8 mouse cellular contexts compared by ENCODE assay signal in genomic region chr8:11362278-11363214, GRCm38 (mm10). TPM values are rescaled to one million over a fixed set of nuclear protein-coding genes. Genes with fewer than 3 reads are reported as not detected.
DNase-seq lines count a peak whose midpoint lies in the region; ATAC-seq lines count a peak whose summit lies in the region.

No protein-coding gene starts in this region.

- intact Hi-C loops in heart, postnatal 25 days (cut with DNase I) = loop anchor here (2.0 to 5.0 kb wide), 2 partner anchors 18 to 45 kb away; no protein-coding TSS in a partner anchor
- intact Hi-C loops in left cerebral cortex, postnatal 10 days (cut with DNase I) = no loop called here

- DNase-seq in heart, postnatal 25 days (ENCODE audit: low spot score) = no peak
- DNase-seq in left cerebral cortex, postnatal 10 days (ENCODE audit: extremely low spot score in 1 of 2, low spot score in 2 of 2) = no peak
- DNase-seq in left cerebral cortex, adult 18-20 months (ENCODE audit: low spot score in 2 of 2) = no peak

- no peaks in the 10 kb centered on the region for H3K9me3 ChIP-seq in heart, embryonic 11.5 days (replicated peaks; ENCODE audit: control insufficient read depth, low read length)
- H3K9me3 ChIP-seq in forebrain, embryonic 16.5 days (ENCODE audit: control insufficient read depth, low read length) = no peaks in the 10 kb centered on the region
- H3K9me3 ChIP-seq in kidney, embryonic 16.5 days (ENCODE audit: low read length) = no peaks in the 10 kb centered on the region
- H3K9me3 ChIP-seq in neural tube, embryonic 13.5 days = no peaks in the 10 kb centered on the region

- no peaks in the 10 kb centered on the region for H3K27me3 ChIP-seq in heart, embryonic 11.5 days (ENCODE audit: control insufficient read depth, insufficient read depth, low read length)
- no peaks in the 10 kb centered on the region for H3K27me3 ChIP-seq in forebrain, embryonic 16.5 days (replicated peaks; ENCODE audit: control insufficient read depth, insufficient read depth, low read length)
- no peaks in the 10 kb centered on the region for H3K27me3 ChIP-seq in kidney, embryonic 16.5 days (ENCODE audit: insufficient read depth, low read length)
- no peaks in the 10 kb centered on the region for H3K27me3 ChIP-seq in neural tube, embryonic 13.5 days

- peak overlapping the region; percentile 20 for H3K4me2 ChIP-seq in heart, embryonic 11.5 days
- H3K4me2 ChIP-seq in forebrain, embryonic 16.5 days (ENCODE audit: low read length) = no peak overlapping the region
- H3K4me2 ChIP-seq in kidney, embryonic 16.5 days (replicated peaks; ENCODE audit: low read depth, low read length) = peak overlapping the region; percentile 24
- H3K4me2 ChIP-seq in neural tube, embryonic 13.5 days = peak overlapping the region; percentile 9; the same call in 1 of the 2 replicates

- WGBS in heart, embryonic 11.5 days (ENCODE audit: insufficient replicate concordance) = 20% methylated on average over 17 of the region's 17 CpGs
- WGBS in forebrain, embryonic 16.5 days = 3% methylated on average over 17 of the region's 17 CpGs
- 17% methylated on average over 17 of the region's 17 CpGs for WGBS in kidney, embryonic 16.5 days
- WGBS in neural tube, embryonic 13.5 days = 8% methylated on average over 17 of the region's 17 CpGs

- H3K4me3 ChIP-seq in heart, embryonic 11.5 days (ENCODE audit: low read depth, low read length) = no peak overlapping the region
- no peak overlapping the region for H3K4me3 ChIP-seq in forebrain, embryonic 16.5 days (replicated peaks; ENCODE audit: low read length)
- no peak overlapping the region for H3K4me3 ChIP-seq in kidney, embryonic 16.5 days (ENCODE audit: low read length)
- H3K4me3 ChIP-seq in neural tube, embryonic 13.5 days = no peak overlapping the region

- peak overlapping the region; percentile 82 for H3K27ac ChIP-seq in heart, embryonic 11.5 days (ENCODE audit: low read depth, low read length)
- H3K27ac ChIP-seq in forebrain, embryonic 16.5 days (ENCODE audit: low read length) = 0 out of 2 replicates have a peak overlapping the region, but pooled peaks have one; percentile 10
- peak overlapping the region; percentile 91 for H3K27ac ChIP-seq in kidney, embryonic 16.5 days (ENCODE audit: low read length)
- H3K27ac ChIP-seq in neural tube, embryonic 13.5 days (replicated peaks) = peak overlapping the region; percentile 52

- H3K36me3 ChIP-seq in heart, embryonic 11.5 days (ENCODE audit: control insufficient read depth, insufficient read depth, low read length) = no peaks in the 10 kb centered on the region
- H3K36me3 ChIP-seq in forebrain, embryonic 16.5 days (ENCODE audit: control insufficient read depth, insufficient read depth) = no peaks in the 10 kb centered on the region
- H3K36me3 ChIP-seq in kidney, embryonic 16.5 days (ENCODE audit: insufficient read depth, low read length) = no peaks in the 10 kb centered on the region
- no peaks in the 10 kb centered on the region for H3K36me3 ChIP-seq in neural tube, embryonic 13.5 days

- 0 out of 2 replicates have a peak, but pooled peaks have one; percentile 45 for ATAC-seq in heart, embryonic 11.5 days (replicated peaks; ENCODE audit: insufficient number of reproducible peaks, low FRiP score, low TSS enrichment)
- 0 out of 2 replicates have a peak, but pooled peaks have one; percentile 50 for ATAC-seq in forebrain, embryonic 16.5 days
- ATAC-seq in kidney, embryonic 16.5 days (ENCODE audit: low FRiP score, low TSS enrichment) = peak; percentile 57
- no peak for ATAC-seq in neural tube, embryonic 13.5 days (ENCODE audit: low read depth)
- no peak for ATAC-seq in CD4-positive, CD25-positive, alpha-beta regulatory T cell, adult 4 months

- H3K4me1 ChIP-seq in heart, embryonic 11.5 days (ENCODE audit: control insufficient read depth, insufficient read depth, low read length) = peaks cover 64% of the 10 kb centered on the region
- peaks cover 14% of the 10 kb centered on the region for H3K4me1 ChIP-seq in forebrain, embryonic 16.5 days (replicated peaks; ENCODE audit: control insufficient read depth, insufficient read depth, low read length)
- H3K4me1 ChIP-seq in kidney, embryonic 16.5 days (ENCODE audit: insufficient read depth, low read length) = peaks cover 68% of the 10 kb centered on the region
- peaks cover 44% of the 10 kb centered on the region for H3K4me1 ChIP-seq in neural tube, embryonic 13.5 days (replicated peaks)

- peak overlapping the region; percentile 47; the same call in 1 of the 2 replicates for H3K9ac ChIP-seq in heart, embryonic 11.5 days (ENCODE audit: low read depth, low read length)
- no peak overlapping the region for H3K9ac ChIP-seq in forebrain, embryonic 16.5 days (replicated peaks; ENCODE audit: low read depth, low read length)
- H3K9ac ChIP-seq in kidney, embryonic 16.5 days (replicated peaks; ENCODE audit: low read length) = peak overlapping the region; percentile 58
- H3K9ac ChIP-seq in neural tube, embryonic 13.5 days = no peak overlapping the region

RNA-seq across cellular contexts. Expression of gene Col4a1, which starts 49.9 kb away (rescaled TPM):
- polyA plus RNA-seq in heart, embryonic 11.5 days (2014; fragmentation: Nextera tagmentation; extraction: Ambion mirVana) = 150 and 187 TPM in 2 replicates
- total RNA-seq in heart, postnatal 25 days (2021) = 100 to 1,000 TPM; 537 to 622 TPM
- 69.0 and 90.6 TPM in 2 replicates for polyA plus RNA-seq in forebrain, embryonic 16.5 days (2015; fragmentation: Nextera tagmentation; extraction: Ambion mirVana)
- 382 and 440 TPM in 2 replicates for polyA plus RNA-seq in kidney, embryonic 16.5 days (2015; fragmentation: Nextera tagmentation; extraction: Ambion mirVana)
- 101 and 108 TPM in 2 replicates for polyA plus RNA-seq in neural tube, embryonic 13.5 days (2015; fragmentation: Nextera tagmentation; extraction: Ambion mirVana)
- polyA plus RNA-seq in CD4-positive, CD25-positive, alpha-beta regulatory T cell, adult 4 months (2017; shearing (Covaris generic)) = under 1 TPM in 1 of 2 experiments, not detected in 1; 0.22 TPM
- total RNA-seq in left cerebral cortex, postnatal 10 days (2021) = 100 to 1,000 TPM; 115 to 123 TPM
- 10 to 100 TPM; 39.0 to 47.4 TPM for total RNA-seq in left cerebral cortex, adult 18-20 months (2021)

RNA-seq across cellular contexts. Expression of gene Col4a2, which starts 49.9 kb away (rescaled TPM):
- polyA plus RNA-seq in heart, embryonic 11.5 days (2014; fragmentation: Nextera tagmentation; extraction: Ambion mirVana) = 40.6 and 51.0 TPM in 2 replicates
- total RNA-seq in heart, postnatal 25 days (2021) = 100 to 1,000 TPM; 292 to 338 TPM
- 29.1 and 35.3 TPM in 2 replicates for polyA plus RNA-seq in forebrain, embryonic 16.5 days (2015; fragmentation: Nextera tagmentation; extraction: Ambion mirVana)
- polyA plus RNA-seq in kidney, embryonic 16.5 days (2015; fragmentation: Nextera tagmentation; extraction: Ambion mirVana) = 121 and 126 TPM in 2 replicates
- 47.5 and 52.5 TPM in 2 replicates for polyA plus RNA-seq in neural tube, embryonic 13.5 days (2015; fragmentation: Nextera tagmentation; extraction: Ambion mirVana)
- polyA plus RNA-seq in CD4-positive, CD25-positive, alpha-beta regulatory T cell, adult 4 months (2017; shearing (Covaris generic)) = not detected
- total RNA-seq in left cerebral cortex, postnatal 10 days (2021) = 10 to 100 TPM; 76.7 to 80.6 TPM
- 10 to 100 TPM; 40.9 to 45.1 TPM for total RNA-seq in left cerebral cortex, adult 18-20 months (2021)

Comparison
In these comparisons a context has a peak if more than half of its experiments do, and no peak if none do; other contexts are left out.
1. ATAC-seq: peak in heart, embryonic 11.5 days (single experiment), forebrain, embryonic 16.5 days (single experiment) and kidney, embryonic 16.5 days (single experiment); none in neural tube, embryonic 13.5 days (single experiment) and CD4-positive, CD25-positive, alpha-beta regulatory T cell, adult 4 months (single experiment).
2. H3K27ac ChIP-seq: peak in every context shown above with its lines; median percentile 91 in kidney, embryonic 16.5 days; 82 in heart, embryonic 11.5 days; 52 in neural tube, embryonic 13.5 days; 10 in forebrain, embryonic 16.5 days.
3. H3K9ac ChIP-seq: peak in heart, embryonic 11.5 days (single experiment) and kidney, embryonic 16.5 days (single experiment); none in forebrain, embryonic 16.5 days (single experiment) and neural tube, embryonic 13.5 days (single experiment).
4. RNA of gene Col4a1, which starts 49.9 kb away (polyA plus RNA-seq): 382 to 440 TPM in kidney, embryonic 16.5 days, 150 to 187 TPM in heart, embryonic 11.5 days, 101 to 108 TPM in neural tube, embryonic 13.5 days and 69.0 to 90.6 TPM in forebrain, embryonic 16.5 days; 0.22 TPM in CD4-positive, CD25-positive, alpha-beta regulatory T cell, adult 4 months; every median in the first group is over 10 times any median in the second.
5. RNA of gene Col4a2, which starts 49.9 kb away (polyA plus RNA-seq): 121 to 126 TPM in kidney, embryonic 16.5 days, 47.5 to 52.5 TPM in neural tube, embryonic 13.5 days, 40.6 to 51.0 TPM in heart, embryonic 11.5 days and 29.1 to 35.3 TPM in forebrain, embryonic 16.5 days; not detected in CD4-positive, CD25-positive, alpha-beta regulatory T cell, adult 4 months; every median in the first group is over 10 times any median in the second.